Mouse (Mus musculus) gastrocnemius, postnatal 25 days (tissue): Measurements from ENCODE around the gene Mrpl51. TPM values are rescaled to one million over a fixed set of nuclear protein-coding genes. Genes with fewer than 3 reads are reported as not detected.

ENCODE experiments used
- DNase-seq: peaks from one replicate; pipeline ENCODE4 v3.0.0; 2022
- total RNA-seq, 2 experiments: library from RNA; stranded (reverse); gene quantifications; 1 replicate in 1 of 2; 2 replicates in 1 of 2; pipeline ENCODE4 v1.2.3; 2021

Gene Mrpl51
- total RNA-seq, 2 experiments from 2014 or later, result 214 to 227 TPM

DNA sequence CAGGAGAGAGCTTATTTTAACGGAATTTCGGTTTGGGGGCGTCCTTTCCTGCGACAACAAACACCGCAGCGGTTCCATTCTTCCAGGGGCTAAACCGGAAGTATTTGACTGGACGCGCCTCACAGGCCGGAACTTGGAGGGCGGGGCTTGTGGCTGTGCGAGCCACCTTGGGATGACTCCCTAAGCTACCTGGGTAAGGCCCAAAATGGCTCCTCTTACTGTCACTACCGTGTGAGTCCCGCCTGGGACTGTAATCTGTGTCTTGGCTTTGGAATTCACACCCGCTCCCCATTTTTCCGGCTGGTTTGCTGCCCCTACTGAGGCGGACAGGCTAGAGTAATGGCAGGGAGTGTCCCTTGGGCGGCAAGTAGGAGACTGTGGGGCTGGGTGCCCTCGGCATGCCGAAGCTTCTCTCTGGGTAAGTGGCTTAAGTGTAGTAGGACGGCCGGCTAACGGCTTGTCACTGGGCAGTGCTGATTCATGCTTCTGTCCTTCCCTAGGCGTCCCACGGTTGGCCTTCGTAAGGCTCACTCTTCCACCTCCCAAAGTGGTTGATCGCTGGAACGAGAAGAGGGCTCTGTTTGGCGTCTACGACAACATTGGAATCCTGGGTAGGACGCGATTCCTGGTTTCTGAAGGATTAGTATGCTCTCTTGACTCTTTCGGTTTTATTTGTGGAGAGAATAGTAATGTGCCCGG lies 564 bp downstream of the Mrpl51 start:
- DNase-seq, result peak; percentile 89

DNA sequence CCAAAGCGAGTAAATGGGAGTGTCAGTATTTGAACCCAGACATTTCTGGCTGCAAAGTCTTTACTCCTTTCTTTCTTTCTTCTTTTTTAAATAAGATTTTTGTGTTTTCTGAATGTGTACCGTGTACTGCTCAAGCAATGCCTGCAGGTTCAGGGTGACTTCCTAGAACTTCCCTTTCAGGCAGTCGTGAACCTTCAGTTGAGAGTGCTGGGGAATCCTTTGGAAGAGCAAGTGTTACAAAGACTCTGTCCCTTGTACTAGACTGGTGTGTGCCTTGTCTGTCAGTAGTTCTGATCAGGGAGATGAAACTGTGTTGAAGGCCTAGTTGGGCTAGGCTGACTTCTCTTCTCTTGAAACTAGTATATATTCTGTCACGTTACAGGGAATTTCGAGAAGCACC lies 1.2 kb downstream of the Mrpl51 start:
- DNase-seq, result no peak

DNA sequence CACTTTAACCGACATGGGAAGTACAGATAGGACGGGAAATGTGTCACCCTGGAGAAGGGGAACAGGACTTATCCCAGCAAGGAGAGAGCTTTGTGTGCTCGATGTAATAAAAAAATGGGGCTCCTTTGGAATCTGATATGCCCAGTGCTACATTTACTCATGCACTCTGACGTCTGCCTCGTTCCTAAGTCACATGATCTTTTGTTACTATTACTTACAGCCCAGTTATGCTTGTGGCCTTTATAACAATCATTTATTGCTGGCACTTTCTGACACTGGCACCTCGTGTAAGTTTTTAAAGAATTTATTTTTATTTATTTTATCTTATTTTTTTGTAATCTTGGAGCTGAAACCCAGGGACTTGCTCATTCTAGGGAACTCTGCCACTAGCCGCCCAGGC lies 1.8 kb downstream of the Mrpl51 start:
- no peak for DNase-seq

DNA sequence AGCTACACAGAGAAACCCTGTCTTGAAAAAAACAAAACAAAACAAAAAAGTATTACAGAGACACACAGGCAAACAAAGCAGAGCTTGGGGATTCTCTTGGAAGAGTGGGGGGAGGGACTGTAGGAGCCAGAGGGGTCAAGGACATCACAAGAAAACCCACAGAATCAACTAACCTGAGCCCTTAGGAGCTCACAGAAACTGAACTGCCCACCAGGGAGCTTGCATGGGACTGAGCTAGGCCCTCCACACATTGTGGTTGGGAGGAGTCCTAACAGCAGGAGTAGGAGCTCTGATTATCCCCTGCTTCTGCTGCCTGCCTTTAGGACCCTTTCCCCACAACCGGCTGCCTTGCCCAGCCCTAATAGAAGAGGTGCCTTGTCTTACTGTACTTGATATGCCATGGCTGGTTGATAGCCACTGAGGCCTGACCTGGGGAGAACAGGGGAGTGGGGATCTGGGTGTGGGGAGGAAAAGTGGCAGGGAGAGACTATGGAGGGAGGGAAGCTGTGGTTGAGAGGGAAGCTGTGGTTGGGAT lies 4.0 kb downstream of the Mrpl51 start:
- no peak for DNase-seq

DNA sequence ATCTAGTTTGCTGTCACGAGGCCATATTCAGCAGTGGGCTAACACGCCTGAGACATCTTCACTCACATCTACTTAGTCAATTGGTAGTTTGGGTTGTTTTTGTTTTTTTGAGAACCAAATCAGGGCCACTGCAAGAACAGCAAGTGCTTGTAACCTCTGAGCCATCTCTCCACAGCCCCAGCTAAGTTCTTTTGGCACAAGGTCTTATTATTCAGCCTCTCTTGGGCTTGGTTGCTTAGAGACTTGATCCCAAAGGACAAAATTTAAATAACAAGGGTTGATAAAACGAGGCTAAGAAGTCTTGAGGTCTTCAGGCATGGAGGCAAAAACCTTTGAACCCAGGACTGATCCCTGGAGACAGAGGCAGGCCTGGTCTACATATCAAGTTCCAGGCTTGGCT lies 4.7 kb downstream of the Mrpl51 start:
- no peak for DNase-seq

DNA sequence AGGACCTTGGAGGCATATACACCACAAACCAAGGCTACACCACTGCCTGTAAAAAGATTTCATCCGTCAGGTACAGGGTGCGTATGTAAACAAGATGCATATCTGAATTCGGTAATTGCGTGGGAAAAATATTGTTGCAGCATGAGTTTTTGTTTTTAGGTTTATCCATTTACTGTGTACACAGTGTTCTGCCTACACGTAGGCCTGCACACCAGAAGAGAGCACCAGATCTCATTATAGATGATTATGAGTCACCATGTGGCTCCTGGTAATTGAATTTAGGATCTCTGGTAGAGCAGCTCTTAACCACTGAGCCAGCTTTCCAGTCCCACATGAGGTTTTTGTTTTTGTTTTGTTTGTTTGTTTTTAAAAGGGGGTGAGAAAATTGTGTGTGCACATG lies 5.6 kb downstream of the Mrpl51 start:
- no peak for DNase-seq

DNA sequence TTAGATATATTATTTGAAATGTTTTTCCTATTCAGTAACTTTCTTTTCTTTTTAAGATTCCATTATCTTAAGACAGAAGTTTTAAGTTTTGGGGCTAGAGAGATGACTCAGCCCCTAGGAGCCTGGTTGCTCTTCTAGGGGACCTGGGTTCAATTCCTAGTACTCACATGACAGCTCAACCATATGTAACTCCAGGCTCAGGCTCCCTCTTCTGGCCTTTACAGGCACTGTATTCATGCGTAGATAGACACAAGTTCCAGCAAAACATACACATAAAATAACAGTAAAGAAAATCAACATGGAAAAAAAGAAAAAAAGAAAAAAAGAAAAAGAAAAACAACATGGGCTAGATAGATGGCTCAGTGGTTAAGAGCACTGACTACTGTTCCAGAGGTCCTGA lies 18.8 kb downstream of the Mrpl51 start:
- no peak for DNase-seq

DNA sequence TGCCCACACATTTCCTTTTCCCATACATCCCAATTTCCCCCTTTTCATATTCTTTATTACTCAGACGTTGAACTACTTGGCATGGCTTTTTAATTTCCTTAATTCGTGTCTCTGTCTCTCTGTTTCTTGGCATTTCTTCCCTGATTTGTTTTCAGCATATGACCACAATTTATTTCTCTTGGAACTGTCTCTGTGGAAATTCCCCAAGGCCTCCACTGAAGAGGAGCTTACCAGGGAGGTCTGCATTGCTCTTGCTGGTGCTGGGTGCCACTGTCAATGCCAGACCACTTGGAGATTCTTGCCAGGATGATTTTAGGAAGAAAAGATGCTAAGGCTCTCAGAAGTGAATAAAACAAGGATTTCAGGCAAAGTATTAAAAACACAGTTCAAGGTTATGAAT lies 21.0 kb downstream of the Mrpl51 start:
- DNase-seq, result no peak

DNA sequence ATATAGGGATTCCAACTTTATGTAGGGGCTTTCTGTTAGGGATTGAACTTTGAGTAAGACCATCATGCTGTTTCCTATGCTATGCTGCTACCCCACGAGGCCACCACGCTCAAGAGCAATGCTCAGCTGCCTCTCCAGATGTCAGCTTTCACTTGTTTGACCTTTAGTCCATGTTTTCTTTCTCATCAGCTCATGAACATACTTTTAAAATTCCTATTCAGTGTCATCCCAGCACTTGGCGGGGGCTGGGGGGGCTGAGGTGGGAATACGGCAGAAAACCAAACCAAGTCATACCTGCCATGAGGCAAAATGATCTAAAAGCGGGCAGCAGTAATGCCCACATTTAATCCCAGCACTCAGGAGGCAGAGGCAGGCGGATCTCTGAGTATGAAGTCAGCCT lies 21.5 kb downstream of the Mrpl51 start:
- no peak for DNase-seq

DNA sequence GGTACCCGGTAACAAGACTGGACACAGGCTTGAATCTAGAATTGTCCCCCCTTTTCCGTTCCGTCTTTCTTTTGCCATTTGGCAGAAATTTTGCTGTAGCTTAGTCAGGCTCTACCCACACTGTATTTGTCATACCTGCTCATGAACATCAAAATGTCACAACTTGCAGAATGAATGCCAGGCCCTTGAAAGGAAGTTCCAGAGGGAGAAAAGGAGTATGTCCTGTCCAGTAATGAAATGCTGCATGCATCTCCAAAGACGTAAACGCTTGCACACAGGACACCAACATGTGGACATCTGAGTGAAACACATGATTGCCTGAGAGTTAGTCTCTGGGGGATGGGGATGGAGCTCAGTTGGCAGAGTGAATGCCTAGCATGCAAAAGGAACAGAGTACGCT lies 22.1 kb downstream of the Mrpl51 start:
- DNase-seq, result no peak

DNA sequence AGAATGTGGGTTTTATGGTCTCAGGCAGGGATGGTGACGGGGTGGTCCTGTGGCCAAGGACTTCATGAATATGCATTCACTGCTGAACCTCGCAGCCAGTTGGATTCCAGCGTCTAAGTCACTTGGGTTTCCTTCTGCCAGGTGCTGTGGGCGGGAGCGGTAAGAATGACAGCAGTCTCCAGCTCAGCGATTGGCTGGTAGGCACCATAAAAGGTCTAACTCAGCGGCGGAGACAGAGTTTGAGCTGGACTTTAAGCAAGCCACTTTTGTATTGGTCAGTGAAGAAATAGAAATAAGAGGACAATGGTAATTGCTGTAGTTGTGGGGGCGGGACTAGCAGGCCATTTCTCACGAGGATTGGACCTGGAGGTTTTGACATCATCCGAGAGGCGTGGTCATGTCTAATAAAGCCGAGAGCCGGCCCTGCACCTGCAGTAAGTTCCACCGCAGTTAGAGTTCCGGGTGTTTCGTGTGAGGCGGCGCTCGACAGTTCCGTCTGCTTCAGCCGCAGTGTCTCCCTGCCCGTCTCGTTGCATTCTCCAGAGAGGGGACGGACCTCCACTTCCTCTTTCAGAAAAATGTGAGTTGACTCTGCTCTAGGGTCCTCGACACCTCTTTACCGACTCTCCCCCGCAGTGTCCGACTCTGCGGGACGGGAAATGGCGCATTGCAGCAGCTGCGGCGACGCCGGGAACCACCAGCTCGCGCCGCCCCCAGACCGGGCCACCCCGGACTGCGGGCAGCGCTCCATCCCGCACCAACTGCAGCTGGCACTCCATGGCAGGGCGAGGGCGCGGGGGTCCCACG lies 23.8 kb downstream of the Mrpl51 start, which contains the start of gene Vamp1:
Vamp1 (plus strand) TSS at position 404 of the 807 bp plus-strand sequence.
- DNase-seq, result peak; percentile 90

DNA sequence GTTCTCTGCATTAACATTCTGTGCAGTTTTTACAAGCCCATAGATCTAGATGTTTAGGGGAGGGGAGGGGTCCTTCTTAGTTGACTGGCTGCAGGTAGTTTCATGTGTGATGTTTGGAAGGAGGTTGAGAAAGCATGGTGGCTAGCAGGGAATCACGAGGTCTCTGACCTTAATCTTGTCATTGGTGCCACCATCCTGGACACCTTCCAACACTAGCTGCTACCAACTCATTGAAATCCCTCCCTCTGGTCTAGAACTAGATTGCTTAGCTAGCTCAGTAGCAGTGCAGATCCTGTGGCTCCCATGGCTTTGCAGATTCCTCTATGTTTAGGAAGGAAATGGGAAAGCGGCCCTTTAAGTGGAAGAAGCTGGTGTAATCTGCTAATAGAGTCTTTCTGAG lies 25.3 kb downstream of the Mrpl51 start:
- no peak for DNase-seq

DNA sequence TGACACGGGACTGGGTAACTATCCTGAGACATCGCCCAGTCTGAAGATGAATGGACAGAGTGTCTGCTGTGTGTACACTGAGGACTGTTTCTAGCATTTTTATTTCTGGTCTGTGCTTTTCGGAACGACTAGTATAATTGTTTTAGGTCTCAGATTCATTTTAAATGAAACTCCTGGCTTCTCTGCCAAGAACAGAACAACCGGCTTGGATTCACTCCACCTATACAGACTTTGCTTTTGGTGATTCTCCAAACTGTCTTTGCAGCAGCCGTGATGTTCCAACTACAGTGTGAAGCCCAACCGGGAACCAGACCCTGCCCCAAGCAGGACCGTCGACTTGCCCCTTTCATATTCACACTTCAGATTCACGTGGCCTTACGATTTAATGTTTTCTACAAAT lies 26.3 kb downstream of the Mrpl51 start:
- DNase-seq, result no peak

DNA sequence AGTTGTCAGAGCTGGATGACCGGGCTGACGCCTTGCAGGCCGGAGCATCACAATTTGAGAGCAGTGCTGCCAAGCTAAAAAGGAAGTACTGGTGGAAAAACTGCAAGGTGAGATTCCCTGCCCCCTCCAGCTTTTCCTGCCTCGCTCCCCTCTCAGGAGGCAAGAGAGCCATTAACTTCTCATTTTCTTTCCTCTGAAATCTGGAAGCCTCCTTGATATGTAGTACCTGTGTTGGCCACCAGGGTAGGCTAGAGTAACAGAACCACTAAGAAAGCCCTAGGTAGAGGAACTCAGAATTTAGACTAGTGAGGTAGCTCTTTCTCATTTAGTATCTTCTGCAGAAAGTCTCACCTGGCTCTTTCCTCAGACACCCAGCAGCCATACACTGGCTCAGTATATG lies 27.4 kb downstream of the Mrpl51 start:
- DNase-seq, result no peak

DNA sequence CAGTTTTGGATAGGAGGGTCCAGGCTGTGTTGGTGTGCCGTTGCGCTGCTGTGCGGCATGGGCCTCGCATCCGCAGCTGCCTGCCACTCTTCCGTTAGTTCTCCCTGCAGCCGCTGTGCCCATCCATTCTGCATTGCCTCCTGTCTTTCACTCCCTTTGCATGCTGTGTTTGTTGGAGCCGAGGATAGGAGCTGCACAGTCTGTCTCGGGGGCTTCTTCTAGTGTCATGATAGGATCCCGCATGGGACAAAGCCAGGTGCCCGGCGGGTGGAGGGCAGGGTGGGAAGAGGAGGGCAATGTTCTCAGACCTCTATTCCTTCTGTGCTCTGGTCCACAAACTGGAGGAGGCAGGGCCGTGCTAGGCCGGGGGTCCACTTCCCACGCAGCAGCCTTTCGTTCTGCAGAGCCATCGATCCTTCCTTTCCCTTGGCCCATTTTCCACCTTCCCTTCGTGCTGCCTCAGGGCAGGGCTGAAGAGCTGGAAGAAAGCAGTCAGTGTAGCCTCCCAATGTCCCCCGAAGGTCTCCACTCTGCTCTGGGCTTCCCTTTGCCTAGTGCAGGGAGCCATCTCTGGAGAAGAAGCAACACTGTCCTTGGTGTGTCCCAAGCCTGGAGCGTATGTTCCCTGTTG lies 29.6 kb downstream of the Mrpl51 start:
- no peak for DNase-seq

DNA sequence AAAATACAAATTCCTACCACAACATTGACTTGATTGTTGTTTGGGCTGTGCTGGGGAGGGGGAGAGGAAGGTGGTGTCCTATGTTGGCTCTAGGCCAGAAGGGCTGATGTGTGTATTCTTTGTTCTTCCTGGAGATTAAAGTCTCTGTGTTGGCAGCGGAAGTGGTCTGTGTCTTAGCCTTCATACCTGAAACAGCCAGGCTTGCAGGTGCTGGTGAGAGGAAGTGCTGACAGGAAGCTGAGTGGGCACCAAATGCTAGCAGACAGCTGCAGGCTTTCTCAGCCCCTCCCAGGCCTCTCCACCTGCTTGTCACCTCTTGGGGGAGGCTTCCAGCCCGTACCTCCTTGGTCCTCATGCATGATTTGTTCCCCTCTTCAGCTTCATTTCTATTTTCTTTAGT lies 30.5 kb downstream of the Mrpl51 start:
- no peak for DNase-seq

DNA sequence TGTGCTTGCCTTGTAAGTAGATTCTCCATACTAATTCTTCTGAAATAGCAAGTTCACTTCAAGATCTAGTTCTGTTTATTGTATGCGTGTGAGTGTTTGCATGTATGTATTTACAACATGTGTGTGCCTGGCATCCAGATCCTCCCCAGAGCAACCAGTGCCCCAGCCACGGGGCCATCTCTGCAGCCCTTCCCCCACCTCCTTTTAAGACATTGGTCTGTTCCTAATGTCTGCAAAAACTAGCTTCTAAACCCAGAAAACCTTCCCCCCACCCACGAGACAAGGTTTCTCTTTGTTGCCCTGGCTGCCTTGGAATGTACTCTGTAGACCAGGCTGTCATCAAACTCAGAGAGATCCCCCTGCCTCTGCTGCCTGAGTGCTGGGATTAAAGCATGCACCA lies 31.0 kb downstream of the Mrpl51 start:
- DNase-seq, result no peak

DNA sequence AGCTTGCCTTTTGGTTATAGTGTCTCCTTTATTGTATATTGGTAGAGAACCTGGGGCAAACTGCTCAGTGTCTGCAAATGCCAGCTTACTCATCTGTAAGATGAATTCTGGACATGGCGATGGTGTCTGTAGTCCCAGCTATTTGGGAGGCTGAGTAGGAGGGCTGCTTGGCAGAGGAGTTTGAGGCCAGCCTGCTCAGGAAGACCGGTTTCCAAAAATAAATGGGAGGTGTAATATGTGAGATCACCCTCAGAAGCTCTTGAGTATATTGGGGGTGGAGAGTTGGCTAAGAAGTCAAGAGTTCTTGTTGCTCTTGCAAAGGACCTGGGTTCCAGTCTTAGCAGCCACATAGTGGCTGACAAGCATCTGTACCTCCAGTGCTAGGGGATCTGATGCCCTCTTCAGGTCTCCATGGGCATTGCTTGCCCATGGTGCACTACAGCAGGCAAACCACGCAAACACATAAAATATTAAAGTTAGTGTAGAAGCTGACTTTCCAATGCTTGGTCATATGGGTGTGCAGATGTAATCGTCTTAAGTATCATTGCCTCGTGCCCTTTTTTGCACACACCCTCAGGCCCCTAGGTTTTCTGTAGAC lies 34.0 kb downstream of the Mrpl51 start:
- no peak for DNase-seq

DNA sequence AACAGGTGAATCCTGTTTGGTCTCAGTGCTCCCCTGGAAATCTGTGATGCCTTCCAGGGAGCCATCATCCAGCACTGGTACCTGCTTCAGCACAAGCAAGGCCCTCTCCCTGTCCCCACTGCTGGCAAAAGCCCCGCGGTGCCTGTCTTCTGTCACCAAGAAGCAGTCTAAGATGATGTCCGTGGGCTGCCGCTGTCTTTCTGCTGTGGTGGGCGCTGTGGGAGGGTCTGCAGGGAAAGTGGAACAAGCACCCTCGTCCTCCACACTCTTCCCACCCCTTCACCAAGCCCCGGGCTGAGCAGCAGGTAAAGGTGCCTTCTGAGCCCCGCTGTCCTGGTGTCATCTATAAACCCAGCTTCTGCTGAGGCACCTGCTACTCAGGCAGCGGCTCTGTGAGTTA lies 39.0 kb downstream of the Mrpl51 start:
- no peak for DNase-seq

DNA sequence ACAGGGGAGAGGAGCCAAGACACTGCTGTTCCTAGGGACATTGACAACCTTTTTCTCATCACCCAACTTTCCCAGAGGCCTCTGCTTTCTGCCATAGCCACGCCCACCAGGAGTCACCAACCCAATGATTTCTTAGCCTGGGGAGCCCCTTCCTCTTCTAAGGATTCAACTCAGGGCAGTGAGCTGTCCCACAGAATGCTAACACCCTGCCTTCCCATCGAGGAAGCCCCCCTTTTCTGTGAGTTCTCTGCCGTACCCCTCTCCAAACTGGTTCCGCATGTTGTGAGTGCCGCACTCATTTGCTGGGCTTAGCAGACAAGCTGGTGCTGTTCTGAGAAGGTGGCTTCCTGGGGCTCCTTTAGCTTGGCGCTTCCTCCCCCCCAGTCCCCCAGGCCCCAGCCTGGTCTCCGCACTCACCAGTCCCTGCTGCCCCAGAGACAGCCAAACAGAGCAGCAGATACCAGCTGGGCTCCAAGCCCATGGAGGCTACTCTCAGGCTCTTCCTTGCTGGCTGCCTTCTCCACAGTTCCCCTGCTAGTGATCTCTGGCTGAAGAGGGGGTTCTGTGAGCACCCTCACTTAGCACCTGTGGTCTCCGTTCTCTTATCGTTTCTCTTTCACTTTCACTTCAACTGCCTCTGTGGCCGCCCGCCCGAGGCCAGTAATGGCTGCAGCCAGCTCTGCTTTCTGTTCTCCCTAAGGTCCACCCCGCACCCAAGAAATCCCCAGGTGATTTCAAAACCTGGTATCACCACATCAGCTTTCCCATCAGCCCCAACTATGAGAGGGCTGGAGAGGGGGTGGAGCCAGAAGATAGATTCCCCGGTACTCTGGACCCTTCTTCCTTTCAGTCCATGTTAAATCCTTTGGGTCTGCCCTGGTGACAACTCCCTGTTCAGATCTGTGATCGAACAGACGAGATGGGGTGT lies 39.8 kb downstream of the Mrpl51 start, which contains the start of gene Tapbpl:
Tapbpl (minus strand) TSS at position 744 of the 928 bp plus-strand sequence.
- no peak for DNase-seq

DNA sequence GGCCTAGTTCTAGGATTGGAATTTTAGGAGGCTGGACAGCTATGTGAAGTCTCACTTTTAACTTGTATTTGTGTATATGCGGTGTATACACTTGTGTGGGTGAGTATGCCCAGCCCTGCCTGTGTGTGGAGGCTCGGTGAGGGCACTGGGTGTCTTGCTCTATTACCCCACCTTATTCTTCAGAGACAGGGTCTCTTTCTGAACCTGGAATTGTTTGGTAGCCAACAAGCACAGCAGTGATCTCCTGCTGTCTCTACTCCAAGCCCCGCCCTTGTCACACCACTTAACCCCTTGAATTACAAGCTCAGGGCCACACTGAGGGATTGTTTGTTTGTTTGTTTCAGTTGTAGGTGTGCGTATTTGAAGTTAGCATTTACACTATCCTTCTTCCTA lies 40.4 kb downstream of the Mrpl51 start:
- DNase-seq, result no peak
